Mouse (Mus musculus) liver, adult (tissue): ENCODE measurements around the gene Gm49601.

ENCODE experiments used
- GATA4 ChIP-seq: IDR thresholded peaks from 2 replicates; pipeline ENCODE4 v1.6.1; 2014; ENCODE audit warnings: mild to moderate bottlenecking, low read length; ENCODE audit not compliant: insufficient replicate concordance

The Gm49601 gene

GRCm38 (mm10) chr16:18621362-18622001 lies 4.7 kb downstream of the Gm49601 start:
- no peak for TF ChIP-seq GATA4

GRCm38 (mm10) chr16:18620601-18621361 lies 5.4 kb downstream of the Gm49601 start:
- TF ChIP-seq GATA4, result no peak

- no peak for TF ChIP-seq GATA4
These were observed 6.0 kb downstream of the Gm49601 start for GRCm38 (mm10) chr16:18620201-18620600.

- no peak for TF ChIP-seq GATA4
These were observed 7.1 kb downstream of the Gm49601 start for GRCm38 (mm10) chr16:18619110-18619509.

- TF ChIP-seq GATA4, result no peak
These were observed 7.9 kb downstream of the Gm49601 start for GRCm38 (mm10) chr16:18618297-18618696.

GRCm38 (mm10) chr16:18617370-18618065 lies 8.7 kb downstream of the Gm49601 start:
- no peak for TF ChIP-seq GATA4

GRCm38 (mm10) chr16:18613301-18613700 lies 12.9 kb downstream of the Gm49601 start:
- TF ChIP-seq GATA4, result no peak

GRCm38 (mm10) chr16:18611752-18612151 lies 14.5 kb downstream of the Gm49601 start:
- TF ChIP-seq GATA4, result no peak

GRCm38 (mm10) chr16:18609099-18609498 lies 17.1 kb downstream of the Gm49601 start:
- TF ChIP-seq GATA4, result no peak

- TF ChIP-seq GATA4, result no peak
These were observed 18.0 kb downstream of the Gm49601 start for GRCm38 (mm10) chr16:18608226-18608625.

- no peak for TF ChIP-seq GATA4
These were observed 20.5 kb downstream of the Gm49601 start for GRCm38 (mm10) chr16:18605705-18606104.

- TF ChIP-seq GATA4, result no peak
These were observed 21.9 kb downstream of the Gm49601 start for GRCm38 (mm10) chr16:18604267-18604701.

- no peak for TF ChIP-seq GATA4
These were observed 24.8 kb downstream of the Gm49601 start for GRCm38 (mm10) chr16:18601447-18601846.

- TF ChIP-seq GATA4, result no peak
These were observed 28.2 kb downstream of the Gm49601 start for GRCm38 (mm10) chr16:18598006-18598405.

- no peak for TF ChIP-seq GATA4
These were observed 30.0 kb downstream of the Gm49601 start for GRCm38 (mm10) chr16:18596255-18596654.

- no peak for TF ChIP-seq GATA4
These were observed 32.3 kb downstream of the Gm49601 start for GRCm38 (mm10) chr16:18593930-18594329.
